Mouse (Mus musculus): ENCODE measurements around the gene Rgs6.

The Rgs6 gene

DNA sequence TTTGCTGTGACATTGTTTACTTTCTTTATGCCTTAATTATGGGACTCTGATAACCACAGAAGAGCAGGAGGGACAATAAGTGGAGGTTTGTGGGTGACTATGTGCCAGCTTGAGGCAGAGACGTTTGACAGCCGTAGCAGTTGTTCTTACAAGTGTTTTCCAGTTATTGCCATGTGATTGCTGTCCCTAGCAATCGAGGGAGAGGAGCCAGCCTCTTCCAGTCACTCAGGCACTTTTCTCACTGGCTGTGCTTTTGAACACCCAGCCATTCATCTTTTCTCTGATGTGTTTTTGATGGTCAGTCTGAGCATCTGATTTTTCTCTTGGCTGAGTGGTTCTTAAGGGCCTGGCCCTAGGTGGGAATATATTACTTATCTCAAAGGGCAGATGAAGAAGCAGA is 166.4 kb downstream of the Rgs6 start:
- in situ Hi-C loops (cut with MboI, MseI): no loop called here

DNA sequence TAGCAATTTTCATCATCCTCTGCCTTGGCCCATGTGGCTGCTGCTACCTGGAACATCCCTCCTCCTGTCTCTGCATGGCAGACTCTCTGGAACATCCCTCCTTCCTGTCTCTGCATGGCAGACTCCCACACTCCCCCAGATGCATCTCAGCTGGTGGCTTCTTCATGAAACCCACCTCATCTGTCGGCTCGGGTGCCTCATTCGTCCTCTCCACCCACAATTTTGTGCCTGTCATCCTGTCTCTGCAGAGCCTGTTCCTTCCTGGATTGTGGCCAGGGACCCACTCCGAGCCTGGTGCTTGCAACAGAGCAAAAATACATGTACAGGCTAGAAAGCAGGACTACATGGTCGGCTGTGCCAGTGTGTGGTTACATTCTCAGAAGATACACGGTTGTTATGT is 168.7 kb downstream of the Rgs6 start:
- in situ Hi-C loops (cut with MboI, MseI): no loop called here

DNA sequence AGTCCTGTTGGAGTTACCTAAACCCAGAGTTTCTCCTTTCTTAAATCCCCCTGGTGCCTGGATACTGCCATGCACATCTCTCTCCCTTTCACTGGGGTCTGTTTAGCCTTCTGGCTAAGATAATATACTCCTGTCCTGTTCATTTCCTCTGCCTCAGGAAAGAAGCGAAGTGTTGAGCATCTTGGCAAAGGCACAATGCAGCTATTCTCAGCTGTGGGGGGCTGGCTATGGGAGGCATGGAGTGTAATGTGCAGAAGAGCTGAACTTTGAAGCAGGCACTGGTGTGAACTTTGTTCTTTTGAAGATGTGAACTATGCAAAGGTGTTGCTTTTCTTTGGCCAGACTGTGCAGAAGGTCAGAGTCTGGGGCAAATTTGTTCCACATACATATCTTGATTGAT is 169.3 kb downstream of the Rgs6 start:
- in situ Hi-C loops (cut with MboI, MseI): no loop called here

- in situ Hi-C loops (cut with MboI, MseI): no loop called here
Observed at GRCm38 (mm10) chr12:82762046-82762445, 174.0 kb downstream of the Rgs6 start.

- in situ Hi-C loops (cut with MboI, MseI): no loop called here
Observed at GRCm38 (mm10) chr12:82768726-82769125, 180.6 kb downstream of the Rgs6 start.

GRCm38 (mm10) chr12:82772215-82772614 is 184.1 kb downstream of the Rgs6 start:
- in situ Hi-C loops (cut with MboI, MseI): no loop called here

- in situ Hi-C loops (cut with MboI, MseI): no loop called here
Observed at GRCm38 (mm10) chr12:82774576-82774975, 186.5 kb downstream of the Rgs6 start.

DNA sequence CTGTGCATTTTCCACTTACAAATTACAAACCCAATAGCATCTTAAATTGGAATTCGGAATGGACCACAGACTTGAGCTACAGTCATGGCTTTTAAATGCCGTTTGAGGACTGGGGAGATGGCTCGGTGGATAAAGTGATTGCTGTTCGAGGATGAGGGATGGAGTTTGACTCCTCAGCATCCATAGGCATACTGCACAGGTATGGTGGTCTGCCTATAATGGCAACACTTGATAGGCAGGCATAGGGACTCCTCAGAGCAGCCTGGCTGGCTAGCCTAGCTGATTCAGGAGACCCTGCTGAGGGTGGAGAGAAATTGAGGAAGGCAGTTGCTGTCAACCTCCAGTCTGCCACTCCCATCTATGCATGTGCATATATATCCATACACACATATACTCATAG is 188.6 kb downstream of the Rgs6 start:
- in situ Hi-C loops (cut with MboI, MseI): no loop called here

- in situ Hi-C loops (cut with MboI, MseI): no loop called here
Observed at GRCm38 (mm10) chr12:82780936-82781335, 192.8 kb downstream of the Rgs6 start.

DNA sequence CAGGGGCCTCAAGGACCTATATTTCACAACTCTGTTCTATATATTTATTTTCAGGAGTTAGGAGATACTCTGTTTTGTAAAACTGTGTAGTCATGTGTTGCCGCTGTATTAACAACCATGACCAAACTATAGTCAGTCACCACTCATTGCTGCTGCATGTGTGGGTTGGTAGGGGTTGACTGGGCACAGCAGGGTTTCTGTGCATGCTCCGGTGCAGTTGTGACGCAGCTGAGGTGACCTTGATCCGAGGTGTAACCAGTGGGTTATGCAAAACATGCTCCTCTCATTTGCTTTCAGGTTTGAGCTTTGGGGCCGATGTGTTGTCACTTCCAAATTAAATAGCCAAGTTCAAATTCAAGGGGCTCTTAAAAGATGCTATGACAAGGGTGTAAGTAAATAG is 193.3 kb downstream of the Rgs6 start:
- in situ Hi-C loops (cut with MboI, MseI): no loop called here

DNA sequence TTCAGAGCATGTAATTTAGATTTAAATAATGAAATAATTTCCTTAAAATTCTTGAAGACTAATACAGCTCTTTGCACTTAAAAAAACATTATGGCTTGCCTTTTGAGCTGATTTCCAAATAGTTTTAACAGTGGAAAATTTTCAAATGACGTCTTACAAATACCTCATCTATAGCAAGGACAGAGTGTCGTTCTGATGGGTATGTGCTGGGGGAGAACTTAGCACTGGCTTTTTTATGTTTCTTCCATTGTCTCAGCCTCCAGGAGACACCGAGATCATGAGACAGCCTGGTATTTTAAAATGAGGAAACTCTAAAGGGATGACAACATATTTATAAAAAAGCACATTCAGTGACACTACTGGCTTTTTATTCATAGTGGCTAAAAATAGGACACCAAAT is 204.0 kb downstream of the Rgs6 start:
- in situ Hi-C loops (cut with MboI, MseI): no loop called here

- in situ Hi-C loops (cut with MboI, MseI): no loop called here
Observed at GRCm38 (mm10) chr12:82799892-82800291, 211.8 kb downstream of the Rgs6 start.

DNA sequence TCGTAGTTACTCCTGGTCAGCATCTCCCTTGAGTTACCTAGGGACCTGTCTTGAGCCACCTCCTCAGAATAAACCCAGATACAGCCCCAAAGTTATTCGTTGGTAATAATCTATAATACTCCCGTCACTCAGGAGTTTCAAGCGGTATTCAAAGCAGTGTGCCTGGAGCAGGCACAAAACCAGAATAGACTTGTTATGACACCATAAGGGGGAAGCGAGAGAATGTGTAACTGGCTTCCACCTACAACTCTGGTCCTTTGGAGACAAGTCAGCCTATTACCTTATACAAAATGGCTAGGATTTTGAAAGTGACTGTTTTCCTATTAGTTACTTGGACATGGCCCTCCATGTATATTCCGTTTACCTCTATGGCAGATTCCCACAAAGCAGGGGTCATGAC is 213.6 kb downstream of the Rgs6 start:
- in situ Hi-C loops (cut with MboI, MseI): no loop called here

GRCm38 (mm10) chr12:82802711-82803110 is 214.6 kb downstream of the Rgs6 start:
- in situ Hi-C loops (cut with MboI, MseI): no loop called here

DNA sequence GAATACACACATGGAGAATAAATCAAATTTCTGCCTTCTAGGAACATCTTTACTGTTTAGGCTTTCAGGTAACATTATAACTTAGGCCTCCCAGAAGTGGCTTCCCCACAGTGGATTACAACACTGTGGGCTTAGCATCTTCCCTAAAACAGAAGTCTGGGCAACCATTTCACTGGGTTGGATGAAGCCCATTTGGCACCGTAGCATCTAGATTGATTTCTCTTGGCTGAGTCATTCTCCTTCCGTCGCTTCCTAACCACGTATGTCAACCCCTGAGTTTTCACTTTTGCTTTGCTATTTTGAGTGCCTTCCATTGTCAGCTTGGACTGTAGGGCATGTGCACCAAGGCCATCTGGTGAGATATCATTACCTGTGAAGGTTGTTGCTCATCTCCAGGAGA is 217.1 kb downstream of the Rgs6 start:
- in situ Hi-C loops (cut with MboI, MseI): no loop called here

DNA sequence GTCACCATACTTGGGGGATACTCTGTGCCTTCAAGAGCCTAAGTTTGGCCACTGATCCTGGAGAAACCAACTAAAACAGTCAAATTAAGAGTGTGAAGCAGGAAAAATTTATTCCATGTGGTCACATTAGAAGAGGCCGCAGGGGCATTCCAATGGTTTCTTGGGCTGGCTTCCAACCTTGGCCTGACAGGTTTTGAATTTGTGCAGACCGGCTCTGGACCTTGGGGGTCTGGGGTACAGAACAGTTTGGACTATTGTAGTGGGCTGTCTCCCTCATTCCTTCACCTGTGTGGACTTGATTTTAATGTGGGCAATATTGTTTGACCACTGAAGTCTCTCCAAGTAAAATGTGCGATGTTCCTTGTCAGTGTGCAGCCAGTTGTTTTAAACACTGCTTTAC is 222.5 kb downstream of the Rgs6 start:
- in situ Hi-C loops (cut with MboI, MseI): no loop called here

DNA sequence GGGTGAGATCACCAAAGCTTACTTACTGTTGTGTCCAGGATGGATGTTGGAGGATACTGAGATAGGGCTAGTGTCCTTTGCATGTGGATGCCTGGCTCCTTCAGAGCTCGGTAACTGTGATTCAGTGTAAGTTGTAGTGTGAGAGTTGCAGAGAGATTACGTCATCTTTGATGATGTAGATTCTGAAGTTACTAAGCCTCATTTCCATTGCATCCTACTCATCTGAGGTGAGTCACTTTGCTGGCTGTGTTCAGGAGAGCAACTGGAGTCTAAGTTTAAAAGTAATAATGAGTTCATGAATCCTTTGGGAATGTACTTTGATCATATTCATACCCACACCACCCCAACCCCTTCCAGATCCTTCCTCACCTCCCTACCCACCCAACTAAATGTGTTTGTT is 227.9 kb downstream of the Rgs6 start:
- in situ Hi-C loops (cut with MboI, MseI): no loop called here

- in situ Hi-C loops (cut with MboI, MseI): no loop called here
Observed at GRCm38 (mm10) chr12:82819328-82819727, 231.2 kb downstream of the Rgs6 start.

GRCm38 (mm10) chr12:82819991-82820390 is 231.9 kb downstream of the Rgs6 start:
- in situ Hi-C loops (cut with MboI, MseI): no loop called here

DNA sequence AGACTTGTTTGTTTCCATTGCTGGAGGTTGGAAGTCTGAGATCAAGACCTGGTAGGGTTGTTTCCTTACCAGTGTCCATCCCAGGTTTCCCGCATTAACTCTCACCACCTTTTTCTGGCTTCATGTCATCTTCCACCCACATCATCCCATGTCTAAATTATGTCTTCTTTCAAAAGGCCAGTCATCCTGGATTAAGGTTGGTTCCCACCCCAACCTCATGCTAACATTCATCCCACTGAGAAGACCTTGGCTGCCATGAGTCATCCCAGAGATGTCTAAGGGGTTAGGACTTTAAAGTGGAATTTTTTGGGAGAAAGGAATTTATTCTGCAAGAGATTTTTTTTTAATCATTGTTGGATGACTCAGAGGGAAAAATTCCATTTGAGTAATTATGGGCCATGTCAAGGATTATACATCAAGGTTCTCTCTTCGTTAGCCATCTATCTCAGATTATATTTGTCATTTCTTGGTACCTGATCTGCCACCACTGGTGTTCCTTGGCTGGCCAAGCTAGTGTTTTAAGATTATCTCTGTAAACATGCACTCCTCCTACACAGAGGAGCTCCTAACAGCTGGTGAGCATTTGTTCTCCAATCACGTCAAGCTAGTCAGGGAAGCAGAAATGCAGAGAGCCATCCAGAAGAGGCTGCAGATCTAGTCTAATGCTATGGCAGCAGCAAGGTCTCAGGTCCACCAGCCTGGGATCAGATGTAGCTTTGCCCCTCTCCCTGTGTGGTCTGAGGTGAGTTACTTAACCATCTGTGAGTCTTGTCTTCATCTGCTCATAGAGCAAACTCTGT is 234.9 kb downstream of the Rgs6 start:
- in situ Hi-C loops (cut with MboI, MseI): no loop called here

GRCm38 (mm10) chr12:82830333-82830732 is 242.2 kb downstream of the Rgs6 start:
- in situ Hi-C loops (cut with MboI, MseI): no loop called here

DNA sequence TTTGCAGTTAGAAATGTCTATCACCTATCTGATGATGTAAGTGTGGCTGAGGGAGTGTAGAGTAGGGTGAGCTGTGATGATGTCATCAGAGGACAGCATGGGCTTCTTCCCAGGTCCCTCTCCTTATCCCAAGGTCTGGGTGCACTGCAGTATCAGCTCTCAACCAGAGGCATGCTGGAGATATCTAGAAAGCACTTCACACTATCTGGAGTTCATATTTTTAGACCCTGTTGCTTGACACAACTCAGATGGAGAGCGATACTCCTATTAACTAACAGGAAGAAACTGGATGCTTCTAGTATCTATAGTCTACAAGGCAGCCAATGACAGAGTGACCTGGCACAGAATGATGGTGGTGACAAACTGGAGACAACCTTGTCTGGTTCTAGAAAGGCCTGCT is 250.5 kb downstream of the Rgs6 start:
- in situ Hi-C loops (cut with MboI, MseI): no loop called here

GRCm38 (mm10) chr12:82841566-82841965 is 253.5 kb downstream of the Rgs6 start:
- in situ Hi-C loops (cut with MboI, MseI): no loop called here

DNA sequence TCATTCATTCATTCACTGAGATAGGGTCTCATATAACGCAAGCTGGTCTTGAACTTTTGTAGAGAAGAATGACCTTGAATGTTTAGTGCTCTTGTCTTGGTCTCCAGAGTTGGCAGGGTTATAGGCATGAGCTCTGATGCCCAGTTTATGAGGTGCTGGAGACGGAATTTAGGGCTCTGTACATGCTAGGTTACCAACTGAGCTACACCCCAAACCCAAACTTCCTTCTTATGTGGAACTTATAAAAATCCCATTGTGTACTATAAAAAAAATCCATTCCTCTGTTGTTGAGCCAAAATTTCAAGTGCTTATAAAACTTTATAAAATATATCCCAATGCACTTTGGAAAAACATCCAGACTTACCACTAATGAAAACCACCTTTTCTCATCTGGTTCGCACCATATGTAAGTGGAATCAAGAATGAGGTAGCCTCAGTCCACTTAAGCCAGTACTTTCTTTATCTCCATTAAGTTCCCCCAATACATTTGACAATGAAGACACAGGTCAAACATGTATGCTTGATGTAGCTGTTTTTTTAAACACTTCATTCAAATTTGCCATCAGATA is 260.3 kb downstream of the Rgs6 start:
- in situ Hi-C loops (cut with MboI, MseI): no loop called here

All from regulatory T cell (primary cell).